Mouse (Mus musculus) kidney, postnatal 0 days (tissue): ENCODE results near the gene Isyna1. TPM values are rescaled to one million over a fixed set of nuclear protein-coding genes. Genes with fewer than 3 reads are reported as not detected.
A peak's percentile ranks its signal among the peaks of the same experiment; 100 is the strongest.

Source experiments
- ATAC-seq: fragments of 200-750 bp; cut with Nextera tagmentation; replicated peaks from 2 replicates; pipeline ENCODE4 v1.8.0; 2017; ENCODE audit warnings: low read depth, moderate number of reproducible peaks, moderate TSS enrichment, moderate library complexity; ENCODE audit not compliant: low FRiP score
- DNase-seq: peaks from one replicate; pipeline ENCODE4 v3.0.0-alpha.2; 2016; ENCODE audit warnings: low spot score
- H3K27ac ChIP-seq: fragments of 300-500 bp; sonication (generic); 2 replicates; pipeline ENCODE4 v1.5.1; 2014; ENCODE audit warnings: mild to moderate bottlenecking
- H3K27me3 ChIP-seq: fragments of 300-500 bp; sonication (generic); 2 replicates; pipeline ENCODE4 v1.6.1; 2014; ENCODE audit warnings: low read length, mixed read lengths; ENCODE audit not compliant: insufficient read depth
- H3K36me3 ChIP-seq: fragments of 300-500 bp; sonication (generic); 2 replicates; pipeline ENCODE4 v1.6.1; 2014; ENCODE audit warnings: low read length, mixed read lengths; ENCODE audit not compliant: insufficient read depth
- H3K4me1 ChIP-seq: fragments of 300-500 bp; sonication (generic); replicated peaks from 2 replicates; pipeline ENCODE4 v1.6.1; 2014; ENCODE audit warnings: antibody characterized with exemption, low read length, mixed read lengths; ENCODE audit not compliant: insufficient read depth
- H3K4me2 ChIP-seq: fragments of 300-500 bp; sonication (generic); 2 replicates; pipeline ENCODE4 v1.6.1; 2014; ENCODE audit warnings: mild to moderate bottlenecking, low read length, moderate library complexity, mixed read lengths
- H3K4me3 ChIP-seq: fragments of 300-500 bp; sonication (generic); replicated peaks from 2 replicates; pipeline ENCODE4 v1.5.1; 2014; ENCODE audit warnings: low read depth, low read length
- H3K9ac ChIP-seq: fragments of 300-500 bp; sonication (generic); 2 replicates; pipeline ENCODE4 v1.6.1; 2014; ENCODE audit warnings: low read depth, low read length
- H3K9me3 ChIP-seq: fragments of 300-500 bp; sonication (generic); replicated peaks from 2 replicates; pipeline ENCODE4 v1.6.1; 2016; ENCODE audit warnings: low read length, inconsistent platforms, mixed read lengths
- CTCF ChIP-seq: IDR thresholded peaks from 2 replicates; pipeline ENCODE4 v1.5.1; 2016; ENCODE audit warnings: antibody characterized with exemption, low read depth, mild to moderate bottlenecking, moderate library complexity
- WGBS: fragments of 180-500 bp; shearing (Covaris S2); extraction: QIAGEN DNeasy Blood & Tissue Kit; methylation state at CpG from one replicate; pipeline ENCODE4 v1.1.7; 2014; 5-methylcytosine and 5-hydroxymethylcytosine counted together
- polyA plus RNA-seq: library from polyadenylated mRNA; unstranded; fragments of >200 nt; fragmentation: Nextera tagmentation; extraction: Ambion mirVana; gene quantifications from 2 replicates; pipeline ENCODE4 v1.2.1, GENCODE M21; 2015

The Isyna1 gene
- polyA plus RNA-seq, 1 experiment from 2014 or later: 166 TPM

- 0 out of 2 replicates have a peak, but pooled peaks cover 3% of the 10 kb centered on the region for H3K36me3 ChIP-seq
- no peak for TF ChIP-seq CTCF
- 72% methylated on average over 12 of the region's 12 CpGs for WGBS
- H3K4me3 ChIP-seq: no peak overlapping the region
- no peak for DNase-seq
- no peaks in the 10 kb centered on the region for H3K27me3 ChIP-seq
- peak overlapping the region; percentile 85 for H3K27ac ChIP-seq
- no peak for ATAC-seq
- peaks cover 29% of the 10 kb centered on the region for H3K4me1 ChIP-seq
- H3K9me3 ChIP-seq: no peaks in the 10 kb centered on the region
- no peak overlapping the region for H3K4me2 ChIP-seq
- no peak overlapping the region for H3K9ac ChIP-seq
Observed at GRCm38 (mm10) chr8:70599507-70600290, 5.5 kb downstream of the Isyna1 start.

- Histone ChIP-seq H3K9ac (0 out of 2 replicates have a peak overlapping the region, but pooled peaks have one; percentile 1), H3K4me3 (0 out of 2 replicates have a peak overlapping the region, but pooled peaks have one; percentile 0), H3K27ac (peak overlapping the region; percentile 85), H3K9me3 (no peaks in the 10 kb centered on the region), H3K4me1 (peaks cover 21% of the 10 kb centered on the region), H3K4me2 (peak overlapping the region; percentile 44), H3K27me3 (no peaks in the 10 kb centered on the region), H3K36me3 (0 out of 2 replicates have a peak, but pooled peaks cover 3% of the 10 kb centered on the region)
- no peak for TF ChIP-seq CTCF
- DNase-seq: peak; percentile 75
- 24% methylated on average over 10 of the region's 10 CpGs for WGBS
- 0 out of 2 replicates have a peak, but pooled peaks have one; percentile 0 for ATAC-seq
Observed at GRCm38 (mm10) chr8:70600473-70601270, 6.5 kb downstream of the Isyna1 start.

- 0 out of 2 replicates have a peak overlapping the region, but pooled peaks have one; percentile 0 for H3K4me3 ChIP-seq
- DNase-seq (peak; percentile 87), ATAC-seq (no peak)
- peaks cover 21% of the 10 kb centered on the region for H3K4me1 ChIP-seq
- 3% methylated on average over 26 of the region's 26 CpGs for WGBS
- H3K27me3 ChIP-seq: no peaks in the 10 kb centered on the region
- H3K27ac ChIP-seq: peak overlapping the region; percentile 85
- no peak for TF ChIP-seq CTCF
- peak overlapping the region; percentile 44 for H3K4me2 ChIP-seq
- H3K9ac ChIP-seq: 0 out of 2 replicates have a peak overlapping the region, but pooled peaks have one; percentile 1
- H3K36me3 ChIP-seq: 0 out of 2 replicates have a peak, but pooled peaks cover 3% of the 10 kb centered on the region
- no peaks in the 10 kb centered on the region for H3K9me3 ChIP-seq
Observed at GRCm38 (mm10) chr8:70601271-70601649, 7.1 kb downstream of the Isyna1 start.

- Histone ChIP-seq H3K4me1 (peaks cover 30% of the 10 kb centered on the region), H3K27ac (no peak overlapping the region), H3K4me2 (no peak overlapping the region), H3K36me3 (0 out of 2 replicates have a peak, but pooled peaks cover 3% of the 10 kb centered on the region), H3K27me3 (no peaks in the 10 kb centered on the region), H3K9me3 (no peaks in the 10 kb centered on the region), H3K9ac (no peak overlapping the region), H3K4me3 (no peak overlapping the region)
- ATAC-seq (no peak), DNase-seq (no peak)
- 97% methylated on average over 13 of the region's 13 CpGs for WGBS
- no peak for TF ChIP-seq CTCF
Observed at GRCm38 (mm10) chr8:70602139-70602811, 8.1 kb downstream of the Isyna1 start.

- no peak for ATAC-seq
Observed at GRCm38 (mm10) chr8:70604558-70604957, 10.4 kb downstream of the Isyna1 start.

More at GRCm38 (mm10) chr8:70604558-70604957, 10.4 kb downstream of the Isyna1 start:
- Histone ChIP-seq H3K4me1 (peaks cover 17% of the 10 kb centered on the region), H3K9ac (no peak overlapping the region), H3K4me3 (no peak overlapping the region), H3K9me3 (no peaks in the 10 kb centered on the region), H3K4me2 (no peak overlapping the region), H3K36me3 (0 out of 2 replicates have a peak, but pooled peaks cover 3% of the 10 kb centered on the region), H3K27me3 (no peaks in the 10 kb centered on the region), H3K27ac (no peak overlapping the region)
- 69% methylated on average over 7 of the region's 7 CpGs for WGBS
- TF ChIP-seq CTCF: no peak
- no peak for DNase-seq
